Mouse (Mus musculus): ENCODE data around the gene Best2. TPM values are rescaled to one million over a fixed set of nuclear protein-coding genes. Genes with fewer than 3 reads are reported as not detected.

The Best2 gene
- not detected in 2 replicates for polyA plus RNA-seq (2011; ENCODE audit: insufficient read depth, insufficient read length, low replicate concordance, missing spikeins)

DNA sequence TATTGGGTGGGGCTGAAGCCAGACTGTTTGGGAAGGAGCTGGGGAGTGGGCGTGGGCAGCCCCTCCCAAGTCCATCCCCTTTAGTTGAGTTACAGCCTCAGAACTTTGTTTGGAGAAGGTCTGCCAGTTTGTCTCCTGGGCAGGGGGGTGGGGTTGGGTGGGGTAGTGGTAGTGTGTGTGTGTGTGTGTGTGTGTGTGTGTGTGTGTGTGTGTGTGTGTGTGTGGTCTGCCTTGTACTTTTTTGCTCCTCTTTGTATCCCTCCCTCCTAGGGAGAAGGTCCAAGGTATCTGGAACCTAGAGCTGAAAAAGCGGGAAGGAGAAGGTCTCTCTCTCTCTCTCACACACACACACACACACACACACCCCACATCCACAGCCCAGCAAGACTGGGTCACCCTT lies at the start of gene Best2:
Gene Best2 (minus strand): TSS at position 101 of the 400 bp plus-strand sequence.
- Histone ChIP-seq H3K4me1 (ENCODE audit: control insufficient read depth, insufficient read depth, low read length) (no peaks in the 10 kb centered on the region), H3K4me3 (replicated peaks; ENCODE audit: control insufficient read depth, low read depth, low read length) (no peak within 1 kb of the TSS), H3K27ac (ENCODE audit: control insufficient read depth, insufficient read depth, low read depth, low read length, poor library complexity) (no peak within 1 kb of the TSS)
- 49% methylated on average over 2 of the region's 2 CpGs for WGBS
- no peak for TF ChIP-seq CTCF (IDR thresholded peaks at IDR 0.05; ENCODE audit: control insufficient read depth, insufficient read depth, low read length)
- no peak for TF ChIP-seq POLR2A (IDR thresholded peaks at IDR 0.05; ENCODE audit: borderline replicate concordance, control insufficient read depth, low read depth, low read length)

- 87% methylated on average over 4 of the region's 4 CpGs for WGBS
- no peak for TF ChIP-seq POLR2A (IDR thresholded peaks at IDR 0.05; ENCODE audit: borderline replicate concordance, control insufficient read depth, low read depth, low read length)
- TF ChIP-seq CTCF (IDR thresholded peaks at IDR 0.05; ENCODE audit: control insufficient read depth, insufficient read depth, low read length), result no peak
- H3K4me1 ChIP-seq (ENCODE audit: control insufficient read depth, insufficient read depth, low read length), result peaks cover 2% of the 10 kb centered on the region; the same call in 1 of the 2 replicates
- no peak overlapping the region for H3K4me3 ChIP-seq (replicated peaks; ENCODE audit: control insufficient read depth, low read depth, low read length)
- H3K27ac ChIP-seq (ENCODE audit: control insufficient read depth, insufficient read depth, low read depth, low read length, poor library complexity), result no peak overlapping the region
Observed at GRCm38 (mm10) chr8:85062603-85063002, 48.3 kb upstream of the Best2 start.

GRCm38 (mm10) chr8:85059879-85060616 lies 45.7 kb upstream of the Best2 start, which contains the start of gene Fbxw9:
Gene Fbxw9, plus strand, starts transcription at chr8:85060055.
- TF ChIP-seq CTCF (IDR thresholded peaks at IDR 0.05; ENCODE audit: control insufficient read depth, insufficient read depth, low read length), result no peak
- TF ChIP-seq POLR2A (IDR thresholded peaks at IDR 0.05; ENCODE audit: borderline replicate concordance, control insufficient read depth, low read depth, low read length), result no peak
- Histone ChIP-seq H3K4me3 (replicated peaks; ENCODE audit: control insufficient read depth, low read depth, low read length) (peak within 1 kb of the TSS; percentile 98), H3K27ac (ENCODE audit: control insufficient read depth, insufficient read depth, low read depth, low read length, poor library complexity) (peak within 1 kb of the TSS; percentile 41; the same call in 1 of the 2 replicates), H3K4me1 (ENCODE audit: control insufficient read depth, insufficient read depth, low read length) (peaks cover 2% of the 10 kb centered on the region; the same call in 1 of the 2 replicates)
- under 1% methylated on average over 53 of the region's 53 CpGs for WGBS

GRCm38 (mm10) chr8:85057367-85057766 lies 43.0 kb upstream of the Best2 start:
- TF ChIP-seq POLR2A (IDR thresholded peaks at IDR 0.05; ENCODE audit: borderline replicate concordance, control insufficient read depth, low read depth, low read length) (no peak), CTCF (IDR thresholded peaks at IDR 0.05; ENCODE audit: control insufficient read depth, insufficient read depth, low read length) (no peak)
- Histone ChIP-seq H3K27ac (ENCODE audit: control insufficient read depth, insufficient read depth, low read depth, low read length, poor library complexity) (no peak overlapping the region), H3K4me1 (ENCODE audit: control insufficient read depth, insufficient read depth, low read length) (peaks cover 2% of the 10 kb centered on the region; the same call in 1 of the 2 replicates), H3K4me3 (replicated peaks; ENCODE audit: control insufficient read depth, low read depth, low read length) (no peak overlapping the region)
- WGBS, result 67% methylated on average over 7 of the region's 7 CpGs

DNA sequence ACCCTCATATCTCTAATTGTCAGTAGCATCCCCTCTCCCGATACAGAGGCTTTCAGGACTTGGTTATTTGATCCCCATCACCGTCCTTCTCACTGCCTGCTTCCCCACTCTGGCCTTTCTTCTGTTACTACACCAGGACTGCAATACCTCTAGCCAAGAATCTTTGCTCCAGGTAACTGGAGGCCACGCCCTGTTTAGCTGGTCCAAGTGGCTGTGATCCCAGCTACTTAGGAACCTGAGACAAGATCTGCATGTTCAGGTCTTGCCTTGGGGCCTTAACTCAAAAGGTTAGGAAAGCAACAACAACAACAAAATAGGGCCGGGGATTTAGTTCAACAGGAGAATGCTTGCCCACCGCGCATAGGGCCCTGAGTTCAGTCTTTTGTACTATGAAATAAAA lies 29.3 kb upstream of the Best2 start:
- H3K4me3 ChIP-seq (replicated peaks; ENCODE audit: control insufficient read depth, low read depth, low read length), result no peak overlapping the region
- H3K27ac ChIP-seq (ENCODE audit: control insufficient read depth, insufficient read depth, low read depth, low read length, poor library complexity), result no peak overlapping the region
- 92% methylated on average over 6 of the region's 6 CpGs for WGBS
- H3K4me1 ChIP-seq (ENCODE audit: control insufficient read depth, insufficient read depth, low read length), result no peaks in the 10 kb centered on the region
- TF ChIP-seq CTCF (IDR thresholded peaks at IDR 0.05; ENCODE audit: control insufficient read depth, insufficient read depth, low read length) (no peak), POLR2A (IDR thresholded peaks at IDR 0.05; ENCODE audit: borderline replicate concordance, control insufficient read depth, low read depth, low read length) (no peak)

DNA sequence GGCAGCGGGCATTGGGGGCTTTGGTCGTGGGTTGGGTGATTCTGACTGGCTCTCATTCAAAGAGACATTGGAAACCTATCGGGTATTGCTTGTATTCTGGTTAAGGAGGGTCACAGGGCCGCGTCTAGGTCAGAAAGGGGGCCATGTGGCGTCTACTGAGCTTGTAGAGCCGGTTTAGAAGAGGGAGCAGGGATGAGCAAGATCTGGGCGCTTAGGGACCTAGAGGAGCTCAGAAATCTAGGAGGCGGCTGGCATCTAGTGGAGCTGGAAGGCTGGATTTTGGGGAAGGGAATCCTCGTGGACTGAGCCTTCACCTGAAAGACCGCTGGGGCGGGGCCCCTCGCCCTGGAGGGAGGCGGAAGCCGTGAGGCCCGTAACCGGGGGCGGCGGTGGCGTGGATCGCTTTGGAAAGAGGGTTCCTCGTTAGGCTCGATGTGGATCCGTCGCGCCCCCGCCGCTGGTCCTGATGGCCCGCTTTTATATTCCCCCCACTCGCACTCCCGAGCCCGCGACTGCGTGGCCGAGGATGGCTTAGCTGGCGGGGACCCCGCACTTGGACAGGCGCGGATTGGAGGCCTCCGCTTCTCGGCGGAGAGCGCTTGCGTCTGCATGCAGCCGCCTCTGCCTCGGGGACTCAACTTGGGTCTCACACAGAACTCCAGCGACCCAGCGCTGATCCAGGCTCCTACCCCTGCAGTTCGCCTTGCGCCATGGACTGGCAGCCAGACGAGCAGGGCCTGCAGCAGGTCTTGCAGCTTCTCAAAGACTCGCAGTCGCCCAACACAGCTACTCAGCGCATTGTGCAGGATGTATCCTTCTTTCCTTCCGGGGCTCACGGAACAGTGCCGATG lies 23.6 kb upstream of the Best2 start:
- peaks cover 1% of the 10 kb centered on the region; the same call in 1 of the 2 replicates for H3K4me1 ChIP-seq (ENCODE audit: control insufficient read depth, insufficient read depth, low read length)
- 1% methylated on average over 57 of the region's 57 CpGs for whole genome bisulfite sequencing

DNA sequence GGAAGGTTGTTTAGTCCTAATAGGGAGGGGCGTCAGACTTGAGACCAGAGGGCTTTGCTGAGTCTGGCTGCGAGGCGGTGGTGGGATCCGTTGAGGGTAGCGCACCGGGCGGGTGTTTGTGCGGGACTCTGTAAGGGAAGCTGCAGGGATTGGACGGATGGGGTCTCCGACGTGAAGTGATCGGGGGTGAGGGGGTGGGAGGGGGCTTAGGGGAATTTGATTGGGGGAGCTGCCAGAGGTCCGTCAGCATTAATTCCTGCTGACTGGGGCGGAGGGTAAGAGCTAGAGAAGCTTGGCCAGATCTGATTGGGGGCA lies 23.0 kb upstream of the Best2 start:
- TF ChIP-seq POLR2A (IDR thresholded peaks at IDR 0.05; ENCODE audit: borderline replicate concordance, control insufficient read depth, low read depth, low read length) (no peak), CTCF (IDR thresholded peaks at IDR 0.05; ENCODE audit: control insufficient read depth, insufficient read depth, low read length) (no peak)
- 0% methylated on average over 14 of the region's 14 CpGs for whole genome bisulfite sequencing
- peaks cover 1% of the 10 kb centered on the region; the same call in 1 of the 2 replicates for H3K4me1 ChIP-seq (ENCODE audit: control insufficient read depth, insufficient read depth, low read length)
- H3K27ac ChIP-seq (ENCODE audit: control insufficient read depth, insufficient read depth, low read depth, low read length, poor library complexity), result peak overlapping the region; percentile 92; the same call in 1 of the 2 replicates
- H3K4me3 ChIP-seq (replicated peaks; ENCODE audit: control insufficient read depth, low read depth, low read length), result peak overlapping the region; percentile 89

More for the DNA sequence above, 23.6 kb upstream of the Best2 start:
- TF ChIP-seq POLR2A (IDR thresholded peaks at IDR 0.05; ENCODE audit: borderline replicate concordance, control insufficient read depth, low read depth, low read length) (no peak; the same call in 1 of the 2 replicates), CTCF (IDR thresholded peaks at IDR 0.05; ENCODE audit: control insufficient read depth, insufficient read depth, low read length) (no peak)
- H3K4me3 ChIP-seq (replicated peaks; ENCODE audit: control insufficient read depth, low read depth, low read length), result peak overlapping the region; percentile 89
- H3K27ac ChIP-seq (ENCODE audit: control insufficient read depth, insufficient read depth, low read depth, low read length, poor library complexity), result peak overlapping the region; percentile 7; the same call in 1 of the 2 replicates
